Mouse (Mus musculus) CH12.LX (cell line): ENCODE measurements around the gene Med12. TPM values are rescaled to one million over a fixed set of nuclear protein-coding genes. Genes with fewer than 3 reads are reported as not detected.

Source experiments
- DNase-seq: peaks from one replicate; pipeline ENCODE4 v3.0.0-alpha.2; 2013; ENCODE audit errors: extremely low read depth
- H3K27ac ChIP-seq: 2 replicates; pipeline ENCODE4 v1.5.1; 2012; ENCODE audit warnings: low read depth, mild to moderate bottlenecking, control low read depth, moderate library complexity; ENCODE audit not compliant: insufficient read depth
- H3K27me3 ChIP-seq: replicated peaks from 2 replicates; pipeline ENCODE3; 2012; ENCODE audit warnings: inconsistent platforms
- H3K36me3 ChIP-seq, 2 experiments: replicated peaks in 1 of 2; 2 replicates each; pipeline versions ENCODE3 to v1.6.1; 2012; ENCODE audit warnings: inconsistent platforms in 1 of 2, low read length in 1 of 2, mild to moderate bottlenecking in 1 of 2, mixed read lengths in 1 of 2, moderate library complexity in 1 of 2; ENCODE audit not compliant: control insufficient read depth in 1 of 2, insufficient read depth in 1 of 2
- H3K4me1 ChIP-seq, 2 experiments: 2 replicates each; pipeline ENCODE4 v1.6.1; 2012; ENCODE audit warnings: inconsistent platforms in 1 of 2, moderate library complexity in 1 of 2; ENCODE audit not compliant: insufficient read depth in 2 of 2, control insufficient read depth in 1 of 2
- H3K4me2 ChIP-seq: 2 replicates; pipeline ENCODE4 v1.6.1; 2012; ENCODE audit warnings: low read depth, mild to moderate bottlenecking, control low read depth; ENCODE audit not compliant: poor library complexity, insufficient read depth, severe bottlenecking
- H3K4me3 ChIP-seq, 3 experiments: fragments of 150-350 bp in 1 of 3; sonication (generic) in 1 of 3; replicated peaks in 1 of 3; 2 replicates each; pipeline versions ENCODE3 to v1.5.1; 2011 to 2012; ENCODE audit warnings: low read depth in 2 of 3, low read length in 2 of 3, mild to moderate bottlenecking in 2 of 3, moderate library complexity in 2 of 3, control low read depth in 1 of 3, improper control_type of control experiment in 1 of 3, inconsistent platforms in 1 of 3, mixed read lengths in 1 of 3; ENCODE audit not compliant: poor library complexity in 1 of 3
- H3K79me2 ChIP-seq: replicated peaks from 2 replicates; pipeline ENCODE4 v1.6.1; 2012; ENCODE audit warnings: mild to moderate bottlenecking, moderate library complexity; ENCODE audit not compliant: control insufficient read depth, poor library complexity, insufficient read depth, severe bottlenecking; ENCODE audit errors: extremely low read depth
- H3K9ac ChIP-seq: 2 replicates; pipeline ENCODE4 v1.6.1; 2012; ENCODE audit warnings: low read depth, mild to moderate bottlenecking, control low read depth, moderate library complexity; ENCODE audit not compliant: insufficient read depth
- H3K9me3 ChIP-seq: replicated peaks from 2 replicates; pipeline ENCODE3; 2012; ENCODE audit warnings: low read length, inconsistent platforms, mixed read lengths
- BHLHE40 ChIP-seq: IDR thresholded peaks from 2 replicates; pipeline ENCODE4 v1.6.1; 2011; ENCODE audit warnings: mild to moderate bottlenecking, low read depth, low read length, improper control_type of control experiment
- CHD1 ChIP-seq: IDR thresholded peaks from 2 replicates; pipeline ENCODE4 v1.6.1; 2012; ENCODE audit warnings: low read depth, low read length, improper control_type of control experiment, inconsistent platforms
- CHD2 ChIP-seq: IDR thresholded peaks from 2 replicates; pipeline ENCODE4 v1.6.1; 2011; ENCODE audit warnings: low read length, improper control_type of control experiment
- ELF1 ChIP-seq: IDR thresholded peaks from 2 replicates; pipeline ENCODE4 v1.6.1; 2014; ENCODE audit warnings: low read depth, mild to moderate bottlenecking, inconsistent platforms, low read length, improper control_type of control experiment
- EP300 ChIP-seq: IDR thresholded peaks from 2 replicates; pipeline ENCODE4 v1.6.1; 2011; ENCODE audit warnings: low read length, improper control_type of control experiment
- IRF4 ChIP-seq: IDR thresholded peaks from 2 replicates; pipeline ENCODE4 v1.6.1; 2014; ENCODE audit warnings: low read depth, mild to moderate bottlenecking, inconsistent platforms, low read length, improper control_type of control experiment
- KAT2A ChIP-seq: IDR thresholded peaks from 2 replicates; pipeline ENCODE4 v1.6.1; 2012; ENCODE audit warnings: low read length, improper control_type of control experiment, inconsistent platforms; ENCODE audit not compliant: insufficient replicate concordance
- MAFK ChIP-seq: IDR thresholded peaks from 2 replicates; pipeline ENCODE4 v1.6.1; 2011; ENCODE audit warnings: low read length, improper control_type of control experiment; ENCODE audit not compliant: insufficient replicate concordance
- MAX ChIP-seq: IDR thresholded peaks from 2 replicates; pipeline ENCODE4 v1.6.1; 2011; ENCODE audit warnings: low read length, improper control_type of control experiment
- MAZ ChIP-seq: IDR thresholded peaks from 2 replicates; pipeline ENCODE4 v1.6.1; 2012; ENCODE audit warnings: low read depth, mild to moderate bottlenecking, inconsistent platforms, low read length, improper control_type of control experiment, moderate library complexity
- MEF2A ChIP-seq: IDR thresholded peaks from 2 replicates; pipeline ENCODE4 v1.6.1; 2014; ENCODE audit warnings: low read depth, mild to moderate bottlenecking, inconsistent platforms, low read length, improper control_type of control experiment, borderline replicate concordance
- MXI1 ChIP-seq: IDR thresholded peaks from 2 replicates; pipeline ENCODE4 v1.6.1; 2011; ENCODE audit warnings: mild to moderate bottlenecking, low read depth, low read length, improper control_type of control experiment
- MYC ChIP-seq: IDR thresholded peaks from 2 replicates; pipeline ENCODE4 v1.6.1; 2011; ENCODE audit warnings: low read depth, mild to moderate bottlenecking, improper control_type of control experiment, low read length
- PAX5 ChIP-seq: IDR thresholded peaks from 2 replicates; pipeline ENCODE4 v1.6.1; 2012; ENCODE audit warnings: low read length, inconsistent platforms, mixed read lengths
- RAD21 ChIP-seq: IDR thresholded peaks from 2 replicates; pipeline ENCODE4 v1.6.1; 2011; ENCODE audit warnings: low read depth, mild to moderate bottlenecking, low read length, improper control_type of control experiment, moderate library complexity
- SMC3 ChIP-seq: IDR thresholded peaks from 2 replicates; pipeline ENCODE4 v1.6.1; 2011; ENCODE audit warnings: low read depth, low read length, improper control_type of control experiment
- TBP ChIP-seq: conservative IDR thresholded peaks from 2 replicates; pipeline ENCODE4 v1.6.1; 2011; ENCODE audit warnings: low read depth, low read length, improper control_type of control experiment
- USF1 ChIP-seq: IDR thresholded peaks from 2 replicates; pipeline ENCODE4 v1.6.1; 2014; ENCODE audit warnings: low read depth, mild to moderate bottlenecking, inconsistent platforms, low read length, improper control_type of control experiment
- USF2 ChIP-seq: conservative IDR thresholded peaks from 2 replicates; pipeline ENCODE4 v1.6.1; 2011; ENCODE audit warnings: low read depth, low read length, improper control_type of control experiment
- ZC3H11A ChIP-seq: IDR thresholded peaks from 2 replicates; pipeline ENCODE4 v1.6.1; 2012; ENCODE audit warnings: low read depth, mild to moderate bottlenecking, inconsistent platforms, low read length, improper control_type of control experiment
- ZMIZ1 ChIP-seq: IDR thresholded peaks from 2 replicates; pipeline ENCODE4 v1.6.1; 2012; ENCODE audit warnings: low read depth, mild to moderate bottlenecking, inconsistent platforms, low read length, improper control_type of control experiment
- dilution Hi-C: fragments of 300-500 bp; cut with MboI; formaldehyde crosslinking; loops from 2 replicates; pipeline ENCODE4 v1.14.3; 2020; ENCODE audit warnings: low sequenced_read_pairs; ENCODE audit not compliant: extremely low pct_unique_long_range_greater_than_20kb, extremely low pct_ligation_motif_present
- in situ Hi-C: fragments of 300-500 bp; cut with MboI; formaldehyde crosslinking; loops from 3 replicates; pipeline ENCODE4 v1.14.3; 2019; ENCODE audit warnings: low sequenced_read_pairs, low pct_ligation_motif_present, low pct_unique_long_range_greater_than_20kb, mixed read lengths
- polyA plus RNA-seq: library from polyadenylated mRNA; unstranded; fragments of >175 nt; gene quantifications from 2 replicates; pipeline ENCODE4 v1.2.1, GENCODE M21; 2012; ENCODE audit warnings: low read depth; ENCODE audit not compliant: insufficient read length
- total RNA-seq, 2 experiments: library from RNA; depleted of rRNA; stranded (reverse); fragments of 300-350 nt in 1 of 2; fragments of >200 nt in 1 of 2; gene quantifications; 2 replicates each; pipeline ENCODE4 v1.2.3; 2012 to 2014

Gene Med12
- total and polyA plus RNA-seq, 3 experiments, result 15.7 to 66.4 (median 40.3) TPM

DNA sequence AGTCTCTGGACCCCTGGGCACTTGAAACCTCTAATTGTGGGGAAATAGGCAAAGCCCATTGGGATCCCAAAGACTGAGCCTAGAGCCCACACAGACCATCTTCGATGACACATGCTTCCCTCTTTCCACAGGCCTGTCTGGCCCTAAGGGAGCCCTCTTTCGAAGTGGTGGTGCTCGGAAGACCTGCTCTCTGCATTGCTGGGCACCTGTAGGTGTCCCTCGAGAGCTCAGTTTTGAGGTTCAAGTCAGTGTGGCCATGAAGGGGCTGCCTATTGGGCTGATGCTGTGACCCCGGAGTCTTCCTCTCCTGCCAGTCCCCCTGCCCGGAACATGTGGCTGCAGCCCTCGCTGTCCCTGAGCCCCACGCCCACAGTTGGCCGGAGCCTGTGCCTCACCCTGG, 27.8 kb downstream of the Med12 start:
- Histone ChIP-seq H3K4me3 (no peak overlapping the region), H3K79me2 (no peaks in the 10 kb centered on the region), H3K4me2 (no peak overlapping the region), H3K27me3 (no peaks in the 10 kb centered on the region), H3K9me3 (no peaks in the 10 kb centered on the region), H3K4me1 (no peaks in the 10 kb centered on the region), H3K9ac (no peak overlapping the region), H3K36me3 (peaks cover 12 to 24% of the 10 kb centered on the region in 2 experiments), H3K27ac (no peak overlapping the region)
- DNase-seq, result no peak
- dilution Hi-C loops, result no loop called here
- in situ Hi-C loops, result no loop called here
- TF ChIP-seq SMC3 (no peak), MAFK (no peak), USF1 (no peak), CHD2 (no peak)

DNA sequence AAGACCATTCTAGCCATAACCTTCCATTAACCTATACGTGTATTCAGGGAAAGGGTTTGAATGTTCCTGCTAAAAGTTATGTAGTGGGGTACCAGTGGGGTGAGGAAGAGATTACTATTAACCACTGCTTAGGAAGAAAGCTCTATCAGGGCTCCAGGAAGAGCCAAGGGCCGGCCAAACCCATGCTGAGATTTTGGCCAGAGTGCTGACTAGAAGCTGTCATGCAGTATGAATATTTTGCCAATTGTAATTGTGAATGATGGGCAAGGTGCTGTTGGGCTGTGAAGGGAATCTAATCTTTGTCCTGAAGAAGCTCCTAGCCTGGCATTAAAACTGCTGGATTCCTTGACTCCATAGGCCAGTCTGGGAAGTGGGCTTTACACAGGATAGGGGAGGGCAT, 30.8 kb downstream of the Med12 start:
- H3K79me2 ChIP-seq, result no peaks in the 10 kb centered on the region
- dilution Hi-C loops (no loop called here), in situ Hi-C loops (no loop called here)
- no peaks in the 10 kb centered on the region for H3K9me3 ChIP-seq
- H3K27me3 ChIP-seq, result no peaks in the 10 kb centered on the region
- no peak overlapping the region for H3K9ac ChIP-seq
- H3K4me2 ChIP-seq, result no peak overlapping the region
- no peak for DNase-seq
- peaks cover 0 to 5% of the 10 kb centered on the region in 2 experiments for H3K36me3 ChIP-seq
- no peak overlapping the region for H3K4me3 ChIP-seq
- no peak overlapping the region for H3K27ac ChIP-seq
- no peaks in the 10 kb centered on the region for H3K4me1 ChIP-seq
- TF ChIP-seq USF2 (no peak), MAX (no peak), KAT2A (no peak), MYC (no peak), TBP (no peak), PAX5 (no peak), BHLHE40 (no peak), ELF1 (no peak), MXI1 (no peak), CHD2 (no peak), MAZ (no peak), ZMIZ1 (no peak), ZC3H11A (no peak), IRF4 (no peak)
- TF ChIP-seq, all 38 proteins: peak for 0

DNA sequence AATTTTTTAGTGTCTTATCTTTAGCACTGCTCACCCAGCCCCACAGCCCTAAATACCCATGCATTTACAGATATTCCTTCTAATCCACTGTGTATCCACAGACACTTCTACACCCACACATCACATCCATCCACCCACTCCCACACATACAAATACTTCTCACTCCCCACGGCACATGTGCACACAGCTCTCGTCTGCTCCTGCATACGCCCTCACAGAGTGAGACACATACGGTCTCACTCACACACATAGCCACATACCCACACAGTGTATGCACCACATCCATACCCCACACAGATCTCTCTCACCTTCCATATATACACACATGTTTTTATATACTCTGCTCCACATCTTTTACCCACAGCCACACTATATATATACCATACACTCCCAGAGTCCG, 35.5 kb downstream of the Med12 start:
- no peak overlapping the region for H3K4me2 ChIP-seq
- no peak overlapping the region for H3K9ac ChIP-seq
- H3K36me3 ChIP-seq, result peaks cover 3 to 11% of the 10 kb centered on the region in 2 experiments
- no peaks in the 10 kb centered on the region for H3K9me3 ChIP-seq
- TF ChIP-seq CHD1 (no peak), BHLHE40 (no peak), RAD21 (no peak), ZC3H11A (no peak), SMC3 (no peak), EP300 (no peak), MXI1 (no peak), MEF2A (no peak)
- no peaks in the 10 kb centered on the region for H3K79me2 ChIP-seq
- dilution Hi-C loops, result no loop called here
- in situ Hi-C loops, result no loop called here
- H3K4me1 ChIP-seq, result peaks cover 0 to 4% of the 10 kb centered on the region in 2 experiments; a peak in 1 of 4 replicates
- no peak overlapping the region for H3K4me3 ChIP-seq
- H3K27ac ChIP-seq, result no peak overlapping the region
- no peaks in the 10 kb centered on the region for H3K27me3 ChIP-seq
- DNase-seq, result no peak
